Mouse (Mus musculus) embryonic facial prominence, embryonic 12.5 days (tissue): Measurements from ENCODE around the gene Fancd2. TPM values are rescaled to one million over a fixed set of nuclear protein-coding genes. Genes with fewer than 3 reads are reported as not detected.

Experiments used
- ATAC-seq: fragments of 200-750 bp; cut with Nextera tagmentation; 2 replicates; pipeline ENCODE4 v1.8.0; 2017; ENCODE audit not compliant: insufficient number of reproducible peaks, insufficient read depth, low FRiP score, low TSS enrichment
- H3K27ac ChIP-seq: fragments of 300-500 bp; sonication (generic); 2 replicates; pipeline ENCODE4 v1.5.1; 2016; ENCODE audit warnings: mild to moderate bottlenecking
- H3K27me3 ChIP-seq: fragments of 300-500 bp; sonication (generic); 2 replicates; pipeline ENCODE4 v1.6.1; 2016; ENCODE audit warnings: mild to moderate bottlenecking, moderate library complexity
- H3K36me3 ChIP-seq: fragments of 300-500 bp; sonication (generic); 2 replicates; pipeline ENCODE4 v1.6.1; 2016; ENCODE audit warnings: mild to moderate bottlenecking
- H3K4me1 ChIP-seq: fragments of 300-500 bp; sonication (generic); 2 replicates; pipeline ENCODE4 v1.6.1; 2016
- H3K4me2 ChIP-seq: fragments of 300-500 bp; sonication (generic); replicated peaks from 2 replicates; pipeline ENCODE4 v1.6.1; 2016; ENCODE audit warnings: mild to moderate bottlenecking, moderate library complexity
- H3K4me3 ChIP-seq: fragments of 300-500 bp; sonication (generic); 2 replicates; pipeline ENCODE4 v1.5.1; 2016; ENCODE audit warnings: mild to moderate bottlenecking
- H3K9ac ChIP-seq: fragments of 300-500 bp; sonication (generic); 2 replicates; pipeline ENCODE4 v1.6.1; 2016; ENCODE audit warnings: mild to moderate bottlenecking, moderate library complexity
- H3K9me3 ChIP-seq: fragments of 300-500 bp; sonication (generic); 2 replicates; pipeline ENCODE4 v1.6.1; 2016; ENCODE audit warnings: mild to moderate bottlenecking, moderate library complexity
- WGBS: fragments of 180-500 bp; shearing (Covaris S2); methylation state at CpG from one replicate; pipeline ENCODE4 v1.1.7; 2016; 5-methylcytosine and 5-hydroxymethylcytosine counted together
- polyA plus RNA-seq: library from polyadenylated mRNA; unstranded; fragments of >200 nt; fragmentation: Nextera tagmentation; extraction: Ambion mirVana; gene quantifications from 2 replicates; pipeline ENCODE4 v1.2.1, GENCODE M21; 2016

Gene Fancd2
- polyA plus RNA-seq, 1 experiment from 2014 or later = 13.4 TPM

GRCm38 (mm10) chr6:113531840-113532404 lies 440 bp downstream of the Fancd2 start:
- no peak overlapping the region for H3K27ac ChIP-seq
- no peaks in the 10 kb centered on the region for H3K9me3 ChIP-seq
- ATAC-seq = no peak
- H3K4me1 ChIP-seq = peaks cover 9% of the 10 kb centered on the region
- H3K4me2 ChIP-seq = peak overlapping the region; percentile 74
- H3K9ac ChIP-seq = peak overlapping the region; percentile 75
- whole genome bisulfite sequencing = 8% methylated on average over 7 of the region's 7 CpGs
- no peaks in the 10 kb centered on the region for H3K27me3 ChIP-seq
- H3K36me3 ChIP-seq = peaks cover 7% of the 10 kb centered on the region
- H3K4me3 ChIP-seq = peak overlapping the region; percentile 94

GRCm38 (mm10) chr6:113534886-113535285 lies 3.4 kb downstream of the Fancd2 start:
- Histone ChIP-seq H3K9ac (no peak overlapping the region), H3K36me3 (peaks cover 8% of the 10 kb centered on the region), H3K27ac (no peak overlapping the region), H3K9me3 (no peaks in the 10 kb centered on the region), H3K4me1 (peaks cover 9% of the 10 kb centered on the region), H3K4me3 (no peak overlapping the region), H3K4me2 (no peak overlapping the region), H3K27me3 (no peaks in the 10 kb centered on the region)
- no peak for ATAC-seq
- 84% methylated on average over 7 of the region's 7 CpGs for WGBS

- WGBS = 87% methylated on average over 6 of the region's 6 CpGs
- H3K4me2 ChIP-seq = no peak overlapping the region
- H3K4me1 ChIP-seq = no peaks in the 10 kb centered on the region
- no peak overlapping the region for H3K27ac ChIP-seq
- no peaks in the 10 kb centered on the region for H3K27me3 ChIP-seq
- ATAC-seq = no peak
- no peak overlapping the region for H3K9ac ChIP-seq
- H3K36me3 ChIP-seq = peaks cover 7% of the 10 kb centered on the region; the same call in 1 of the 2 replicates
- no peak overlapping the region for H3K4me3 ChIP-seq
- no peaks in the 10 kb centered on the region for H3K9me3 ChIP-seq
Measured at GRCm38 (mm10) chr6:113541610-113542009, 10.1 kb downstream of the Fancd2 start.

- Histone ChIP-seq H3K4me1 (no peaks in the 10 kb centered on the region), H3K4me3 (no peak overlapping the region), H3K27ac (no peak overlapping the region), H3K9me3 (no peaks in the 10 kb centered on the region), H3K4me2 (no peak overlapping the region), H3K9ac (no peak overlapping the region), H3K27me3 (no peaks in the 10 kb centered on the region), H3K36me3 (peaks cover 3% of the 10 kb centered on the region; the same call in 1 of the 2 replicates)
- ATAC-seq = no peak
- 90% methylated on average over 9 of the region's 12 CpGs for WGBS
Measured at GRCm38 (mm10) chr6:113543906-113544481, 12.5 kb downstream of the Fancd2 start.

- H3K4me2 ChIP-seq = no peak overlapping the region
- WGBS = 92% methylated on average over 6 of the region's 6 CpGs
- H3K27ac ChIP-seq = no peak overlapping the region
- no peak for ATAC-seq
- no peaks in the 10 kb centered on the region for H3K4me1 ChIP-seq
- peaks cover 13% of the 10 kb centered on the region; the same call in 1 of the 2 replicates for H3K36me3 ChIP-seq
- no peaks in the 10 kb centered on the region for H3K27me3 ChIP-seq
- no peaks in the 10 kb centered on the region for H3K9me3 ChIP-seq
- no peak overlapping the region for H3K9ac ChIP-seq
- no peak overlapping the region for H3K4me3 ChIP-seq
Measured at GRCm38 (mm10) chr6:113559736-113560135, 28.3 kb downstream of the Fancd2 start.

GRCm38 (mm10) chr6:113564557-113564956 lies 33.1 kb downstream of the Fancd2 start:
- H3K27me3 ChIP-seq = no peaks in the 10 kb centered on the region
- H3K9ac ChIP-seq = no peak overlapping the region
- 78% methylated on average over 1 of the region's 1 CpGs for WGBS
- no peaks in the 10 kb centered on the region for H3K9me3 ChIP-seq
- no peaks in the 10 kb centered on the region for H3K4me1 ChIP-seq
- no peak overlapping the region for H3K4me3 ChIP-seq
- no peak for ATAC-seq
- H3K36me3 ChIP-seq = peaks cover 23% of the 10 kb centered on the region; the same call in 1 of the 2 replicates
- no peak overlapping the region for H3K27ac ChIP-seq
- H3K4me2 ChIP-seq = no peak overlapping the region

- H3K9me3 ChIP-seq = no peaks in the 10 kb centered on the region
Measured at GRCm38 (mm10) chr6:113576044-113576443, 44.6 kb downstream of the Fancd2 start.

GRCm38 (mm10) chr6:113579306-113579705 lies 47.8 kb downstream of the Fancd2 start:
- H3K36me3 ChIP-seq = peaks cover 7% of the 10 kb centered on the region
- WGBS = 90% methylated on average over 3 of the region's 3 CpGs
- no peak overlapping the region for H3K27ac ChIP-seq
- H3K4me2 ChIP-seq = no peak overlapping the region
- no peaks in the 10 kb centered on the region for H3K4me1 ChIP-seq
- no peak overlapping the region for H3K9ac ChIP-seq
- no peak for ATAC-seq
- no peaks in the 10 kb centered on the region for H3K9me3 ChIP-seq
- H3K4me3 ChIP-seq = no peak overlapping the region
- no peaks in the 10 kb centered on the region for H3K27me3 ChIP-seq

More at GRCm38 (mm10) chr6:113576044-113576443, 44.6 kb downstream of the Fancd2 start:
- no peaks in the 10 kb centered on the region for H3K27me3 ChIP-seq
- no peaks in the 10 kb centered on the region for H3K4me1 ChIP-seq
- H3K27ac ChIP-seq = no peak overlapping the region
- no peak for ATAC-seq
- H3K4me2 ChIP-seq = no peak overlapping the region
- H3K36me3 ChIP-seq = peaks cover 11% of the 10 kb centered on the region
- WGBS = 96% methylated on average over 6 of the region's 6 CpGs
- H3K9ac ChIP-seq = no peak overlapping the region
- no peak overlapping the region for H3K4me3 ChIP-seq

- WGBS = 91% methylated on average over 4 of the region's 4 CpGs
Measured at GRCm38 (mm10) chr6:113583023-113583422, 51.5 kb downstream of the Fancd2 start.

GRCm38 (mm10) chr6:113585065-113585464 lies 53.6 kb downstream of the Fancd2 start:
- Histone ChIP-seq H3K36me3 (peaks cover 13% of the 10 kb centered on the region; the same call in 1 of the 2 replicates), H3K4me1 (no peaks in the 10 kb centered on the region), H3K4me2 (no peak overlapping the region), H3K9ac (no peak overlapping the region), H3K27ac (no peak overlapping the region), H3K27me3 (no peaks in the 10 kb centered on the region), H3K4me3 (no peak overlapping the region), H3K9me3 (no peaks in the 10 kb centered on the region)
- ATAC-seq = no peak
- WGBS = 91% methylated on average over 5 of the region's 5 CpGs

More at GRCm38 (mm10) chr6:113583023-113583422, 51.5 kb downstream of the Fancd2 start:
- no peak overlapping the region for H3K9ac ChIP-seq
- no peaks in the 10 kb centered on the region for H3K27me3 ChIP-seq
- H3K4me1 ChIP-seq = no peaks in the 10 kb centered on the region
- ATAC-seq = no peak
- no peaks in the 10 kb centered on the region for H3K9me3 ChIP-seq
- no peak overlapping the region for H3K27ac ChIP-seq
- H3K4me3 ChIP-seq = no peak overlapping the region
- H3K4me2 ChIP-seq = no peak overlapping the region
- H3K36me3 ChIP-seq = peaks cover 13% of the 10 kb centered on the region

- Histone ChIP-seq H3K27me3 (no peaks in the 10 kb centered on the region), H3K36me3 (peaks cover 14% of the 10 kb centered on the region; the same call in 1 of the 2 replicates), H3K4me3 (no peak overlapping the region), H3K4me1 (no peaks in the 10 kb centered on the region), H3K9me3 (no peaks in the 10 kb centered on the region), H3K4me2 (no peak overlapping the region), H3K9ac (no peak overlapping the region), H3K27ac (no peak overlapping the region)
- ATAC-seq = no peak
- 77% methylated on average over 5 of the region's 5 CpGs for WGBS
Measured at GRCm38 (mm10) chr6:113586466-113587183, 55.1 kb downstream of the Fancd2 start.

GRCm38 (mm10) chr6:113592637-113593036 lies 61.2 kb downstream of the Fancd2 start:
- Histone ChIP-seq H3K27me3 (no peaks in the 10 kb centered on the region), H3K36me3 (0 out of 2 replicates have a peak, but pooled peaks cover 9% of the 10 kb centered on the region), H3K9ac (no peak overlapping the region), H3K4me2 (no peak overlapping the region), H3K9me3 (no peaks in the 10 kb centered on the region), H3K4me3 (no peak overlapping the region), H3K4me1 (no peaks in the 10 kb centered on the region), H3K27ac (no peak overlapping the region)
- no peak for ATAC-seq
- 98% methylated on average over 2 of the region's 2 CpGs for WGBS
